Mouse (Mus musculus) kidney, adult 2 months (tissue): ENCODE measurements around the gene Cdr2l.
A peak's percentile ranks its signal among the peaks of the same experiment; 100 is the strongest.

ENCODE experiments used
- CTCF ChIP-seq: fragments of 200-500 bp; conservative IDR thresholded peaks from 2 replicates; pipeline ENCODE4 v1.5.1; 2011; ENCODE audit warnings: low read depth, mild to moderate bottlenecking, control low read depth, low read length, moderate library complexity, mixed read lengths; ENCODE audit not compliant: insufficient read depth, insufficient read length
- POLR2A ChIP-seq: fragments of 200-500 bp; IDR thresholded peaks from one replicate; pipeline ENCODE4 v1.6.1; 2011; ENCODE audit warnings: low read depth, low read length, control low read depth

- no peak for TF ChIP-seq CTCF
- TF ChIP-seq POLR2A: peak; percentile 52
Observed at GRCm38 (mm10) chr11:115419531-115420237, 38.0 kb downstream of the Cdr2l start, which contains the start of the genes Atp5h and Kctd2.
